Mouse (Mus musculus) megakaryocyte progenitor cell, adult 5-6 weeks (primary cell): Measurements from ENCODE around the gene Inpp4a. TPM values are rescaled to one million over a fixed set of nuclear protein-coding genes. Genes with fewer than 3 reads are reported as not detected.

Experiments used
- ATAC-seq: replicated peaks from 2 replicates; pipeline ENCODE4 v1.8.0; 2016; ENCODE audit warnings: mild to moderate bottlenecking, moderate TSS enrichment, inconsistent platforms; ENCODE audit not compliant: poor library complexity
- total RNA-seq, 2 experiments: library from RNA; stranded (forward) in 1 of 2; stranded (reverse) in 1 of 2; fragments of 157-497, 149-512 nt in 1 of 2; fragments of 200-1000 nt in 1 of 2; gene quantifications; 2 replicates each; pipeline versions ENCODE4 v1.2.3 to v1.2.4; 2015 to 2017

The Inpp4a gene
- total RNA-seq, 2 experiments from 2014 or later, result 8.5 to 10.0 TPM

DNA sequence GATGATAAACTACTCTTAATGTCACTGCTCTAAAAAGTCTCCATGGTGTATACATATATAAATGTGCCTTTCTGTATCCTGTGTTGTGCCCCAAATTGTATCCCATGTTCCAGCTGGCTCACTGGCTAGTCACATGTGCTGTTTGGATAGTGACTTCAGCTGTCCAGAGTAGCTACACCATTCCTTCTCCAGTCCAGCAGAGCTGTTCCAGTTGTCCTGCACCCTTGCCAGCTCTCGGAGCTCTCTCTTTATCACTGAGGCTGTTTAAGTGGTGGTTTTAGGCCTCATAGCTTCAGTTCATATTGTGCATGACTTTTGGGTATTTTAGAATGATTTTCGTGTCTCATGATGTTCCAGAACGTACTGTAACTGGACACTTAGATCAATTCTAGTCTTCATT, 55.8 kb downstream of the Inpp4a start:
- ATAC-seq, result no peak

DNA sequence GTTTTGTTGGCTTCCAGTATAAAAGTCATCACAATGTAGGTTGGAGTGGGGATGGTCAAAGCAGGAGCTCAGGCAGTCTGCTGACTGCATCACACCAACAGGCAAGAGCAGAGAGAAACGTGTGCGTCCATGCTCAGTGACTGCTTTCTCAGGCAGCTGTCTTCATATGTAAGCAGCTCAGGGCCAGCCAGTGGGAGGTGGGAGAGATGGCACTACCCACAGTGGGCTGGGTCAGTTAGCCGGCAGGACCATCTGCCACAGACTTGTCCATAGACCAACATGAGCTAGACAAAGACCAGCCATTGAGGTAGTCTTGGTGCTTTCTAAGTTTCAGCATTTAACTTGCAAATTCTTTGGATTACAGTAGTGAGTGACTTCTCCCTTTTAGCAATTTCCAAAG, 56.6 kb downstream of the Inpp4a start:
- no peak for ATAC-seq

DNA sequence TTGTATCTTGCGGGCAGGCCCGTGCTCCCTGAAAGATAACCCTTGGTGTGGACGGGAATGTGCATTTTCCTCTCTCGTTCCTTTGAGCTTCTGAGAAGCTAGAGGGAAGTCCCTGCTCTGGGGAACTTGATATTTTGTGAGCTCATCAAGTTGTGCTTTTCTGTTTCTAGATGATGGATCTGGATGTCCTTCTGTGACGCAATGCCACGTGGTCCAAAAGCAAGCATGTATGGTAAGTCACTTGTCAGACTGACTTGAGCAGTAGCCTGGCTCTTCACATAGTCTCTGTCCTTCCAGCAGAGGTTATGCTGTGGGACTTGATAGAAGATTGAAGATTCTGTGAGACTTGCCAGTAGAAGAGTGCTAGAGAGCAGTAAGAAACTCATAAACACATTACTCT, 57.5 kb downstream of the Inpp4a start:
- ATAC-seq, result no peak

DNA sequence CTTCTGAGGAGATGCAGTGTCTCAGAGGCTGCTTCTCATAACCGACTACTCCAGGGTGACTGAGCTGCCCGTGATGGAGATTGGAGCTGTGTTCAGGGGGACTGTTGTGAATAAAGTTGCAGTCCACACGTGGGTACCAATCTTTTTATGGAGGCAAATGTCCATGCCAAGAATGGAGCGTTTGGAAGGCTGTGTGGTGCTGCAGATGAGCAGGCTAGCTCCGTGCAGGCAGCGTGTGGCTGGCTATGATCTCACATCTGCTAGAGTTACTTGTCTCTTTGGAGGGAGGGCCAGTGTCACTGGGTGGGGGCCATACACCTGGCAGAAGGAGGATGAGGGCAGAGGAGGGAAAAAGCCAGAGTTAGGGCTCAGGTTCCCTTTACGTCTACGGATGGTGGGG, 59.0 kb downstream of the Inpp4a start:
- ATAC-seq, result no peak

DNA sequence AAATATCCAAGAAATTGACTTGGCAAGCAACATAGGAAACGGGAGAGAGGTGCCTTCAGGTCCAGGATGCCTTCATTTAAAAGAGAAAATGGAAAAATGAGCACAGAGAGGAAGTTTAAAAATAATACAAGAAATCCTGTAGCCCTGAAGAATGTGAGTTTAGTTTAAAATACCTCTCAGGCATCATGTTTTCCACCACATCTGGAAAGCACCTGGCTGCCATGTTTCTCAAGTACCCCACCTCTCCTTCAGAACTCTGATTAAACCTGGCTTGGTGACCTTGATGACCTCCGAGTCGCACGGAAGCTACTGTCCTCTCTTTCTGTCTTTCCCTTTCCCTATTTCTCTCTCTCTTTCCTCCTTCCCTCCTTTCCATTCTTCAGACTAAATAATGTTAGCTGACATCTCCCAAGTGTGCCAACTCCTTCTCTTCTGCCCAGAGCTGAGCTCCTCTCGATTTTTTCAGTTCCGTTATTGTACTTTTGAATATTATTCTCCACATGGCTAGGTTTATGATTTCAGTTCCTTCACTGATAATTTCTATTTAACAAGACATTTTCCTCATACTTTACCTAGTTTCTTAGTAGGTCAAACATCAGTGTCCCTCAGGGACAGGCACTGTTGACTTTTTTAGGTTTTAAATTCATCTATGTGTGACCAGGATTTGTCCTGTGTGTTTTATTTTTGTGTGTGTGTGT, 59.9 kb downstream of the Inpp4a start:
- ATAC-seq, result no peak

DNA sequence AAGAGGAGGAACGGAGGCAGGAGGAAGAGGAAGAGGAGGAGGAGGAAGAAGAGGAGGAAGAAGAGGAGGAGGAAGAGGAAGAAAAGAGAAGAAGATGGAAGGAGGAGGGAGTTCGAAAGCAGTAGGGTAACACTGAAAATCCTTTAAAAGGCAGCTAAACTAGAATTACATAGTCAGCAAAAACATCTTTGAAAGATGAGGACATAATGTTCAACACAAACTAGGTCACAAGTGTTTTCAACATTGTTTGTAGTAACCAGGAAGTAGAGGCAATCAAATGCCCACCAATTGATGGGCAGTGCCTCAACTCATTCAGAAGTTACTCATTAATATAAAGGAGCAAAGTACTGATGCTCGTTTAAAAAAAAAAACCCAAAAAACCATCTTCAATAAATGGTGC, 61.1 kb downstream of the Inpp4a start:
- ATAC-seq, result no peak

DNA sequence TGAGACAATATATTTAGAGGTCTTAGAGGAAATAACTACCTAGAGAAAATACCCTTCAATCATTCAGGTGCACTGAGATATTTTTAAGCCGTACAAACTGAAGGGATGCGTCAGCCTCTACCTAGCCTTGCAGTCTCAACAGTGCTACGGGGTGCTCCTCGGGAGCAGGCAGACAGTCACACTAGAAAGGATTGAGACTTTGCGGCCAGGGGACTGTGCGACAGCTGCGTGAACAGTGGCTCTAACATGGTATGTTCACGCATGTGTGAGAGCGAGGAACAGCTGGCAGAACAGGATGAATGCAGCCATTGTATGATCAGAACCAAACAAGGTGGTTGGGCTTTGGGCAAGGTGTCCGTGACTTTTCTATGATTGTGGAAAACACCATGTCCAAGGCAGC, 63.1 kb downstream of the Inpp4a start:
- ATAC-seq, result no peak

DNA sequence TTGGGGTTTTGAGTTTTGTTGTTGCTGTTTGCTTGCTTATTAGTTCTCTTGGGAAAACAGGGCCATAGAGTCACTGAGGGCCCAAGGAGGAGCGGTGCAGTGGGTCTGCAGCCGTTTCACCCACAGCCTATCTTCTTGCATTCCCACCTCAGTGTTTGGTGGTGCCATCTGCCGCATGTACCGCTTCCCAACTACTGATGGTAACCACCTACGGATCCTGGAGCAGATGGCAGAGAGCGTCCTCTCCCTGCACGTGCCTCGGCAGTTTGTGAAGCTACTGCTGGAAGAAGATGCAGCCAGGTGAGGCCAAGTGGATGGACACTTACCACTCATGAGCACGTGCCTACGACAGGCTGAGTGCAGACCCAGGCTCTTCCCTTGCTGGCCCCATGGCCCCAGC, 68.5 kb downstream of the Inpp4a start:
- ATAC-seq, result no peak

DNA sequence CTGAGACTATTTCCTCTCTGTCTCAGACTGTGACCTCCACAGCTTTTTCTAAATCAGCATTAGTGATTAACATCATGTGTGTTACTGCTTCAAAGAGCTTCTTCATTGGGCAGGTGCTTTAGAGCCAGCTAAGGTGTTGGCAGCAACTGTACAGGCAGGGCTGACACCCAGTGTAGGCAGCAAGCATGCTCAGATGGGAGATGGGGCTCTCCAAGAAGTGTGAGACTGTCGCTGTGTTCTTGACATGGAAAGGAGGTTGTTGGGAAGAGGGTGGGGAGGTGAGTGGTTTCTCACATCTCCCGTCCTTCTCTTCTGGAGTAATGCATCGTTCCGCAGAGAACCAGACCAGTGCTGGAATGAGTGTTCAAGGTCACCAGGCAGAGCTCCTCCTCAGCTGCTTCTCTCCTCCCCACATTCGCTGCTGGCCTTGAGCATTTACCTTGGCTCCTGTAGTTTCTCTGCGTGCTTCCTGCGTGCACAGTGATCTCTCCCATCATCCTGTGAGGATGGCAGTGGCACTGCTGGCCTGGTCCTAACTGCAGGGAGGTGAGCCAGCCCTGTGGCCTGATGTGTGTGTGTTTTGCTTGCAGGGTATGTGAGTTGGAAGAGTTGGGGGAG, 69.2 kb downstream of the Inpp4a start:
- no peak for ATAC-seq

DNA sequence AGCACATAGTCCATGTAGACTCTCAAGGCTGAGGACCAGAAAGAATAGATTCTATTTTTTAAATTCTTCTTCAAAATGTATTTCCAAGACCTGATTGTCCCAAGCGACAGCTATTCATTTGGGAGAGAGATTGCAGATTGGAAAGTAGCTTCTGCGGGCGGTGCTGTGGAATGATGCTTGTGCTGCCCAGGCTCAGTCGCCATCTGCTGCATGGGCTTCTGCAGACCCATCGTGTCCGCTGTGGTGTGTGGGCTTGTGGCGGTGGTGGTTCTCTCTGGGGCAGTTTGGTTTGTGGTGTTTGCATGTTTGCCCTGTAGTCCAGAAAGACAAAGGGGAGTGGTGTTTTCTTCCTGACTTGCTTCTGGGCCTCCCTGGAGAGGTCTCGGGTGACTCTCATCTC, 76.5 kb downstream of the Inpp4a start:
- ATAC-seq, result no peak

DNA sequence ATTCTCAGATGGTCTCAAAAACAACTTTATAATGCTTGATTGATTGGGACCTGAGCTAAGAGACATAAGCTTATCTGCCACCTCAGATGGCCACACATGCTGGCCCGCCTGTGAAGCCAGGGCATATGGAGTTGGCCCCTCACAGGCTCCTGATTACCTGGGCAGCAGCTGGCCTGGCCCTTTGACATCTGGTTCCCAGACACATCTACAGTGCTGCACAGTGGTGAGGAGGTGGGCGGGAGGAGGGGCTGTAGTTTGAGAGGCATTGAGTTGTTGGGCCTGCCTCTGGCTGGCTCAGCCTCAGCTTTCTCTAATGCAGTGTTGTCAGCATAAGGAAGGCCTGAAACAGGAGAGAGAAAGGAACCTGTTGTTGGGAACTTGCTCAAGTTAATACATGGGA, 77.1 kb downstream of the Inpp4a start:
- no peak for ATAC-seq

DNA sequence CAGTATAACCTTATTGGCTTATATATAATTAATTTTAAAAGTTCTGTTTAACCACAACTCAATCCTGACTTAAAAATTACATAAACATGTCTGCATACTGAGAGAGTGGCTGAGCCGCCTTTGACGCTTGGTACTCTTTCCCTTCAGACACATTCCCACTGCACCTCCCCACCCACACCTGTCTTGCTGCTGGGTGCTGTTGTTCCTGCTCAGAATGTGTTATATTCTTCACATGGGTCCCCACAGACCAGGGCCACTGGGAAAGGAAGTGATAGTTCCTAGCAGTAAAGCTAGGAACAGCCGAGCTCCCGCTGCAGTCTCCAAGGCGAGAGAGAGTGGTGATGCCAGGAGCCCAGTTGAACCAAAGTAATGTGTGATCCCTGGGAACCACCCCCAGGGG, 78.4 kb downstream of the Inpp4a start:
- ATAC-seq, result no peak

DNA sequence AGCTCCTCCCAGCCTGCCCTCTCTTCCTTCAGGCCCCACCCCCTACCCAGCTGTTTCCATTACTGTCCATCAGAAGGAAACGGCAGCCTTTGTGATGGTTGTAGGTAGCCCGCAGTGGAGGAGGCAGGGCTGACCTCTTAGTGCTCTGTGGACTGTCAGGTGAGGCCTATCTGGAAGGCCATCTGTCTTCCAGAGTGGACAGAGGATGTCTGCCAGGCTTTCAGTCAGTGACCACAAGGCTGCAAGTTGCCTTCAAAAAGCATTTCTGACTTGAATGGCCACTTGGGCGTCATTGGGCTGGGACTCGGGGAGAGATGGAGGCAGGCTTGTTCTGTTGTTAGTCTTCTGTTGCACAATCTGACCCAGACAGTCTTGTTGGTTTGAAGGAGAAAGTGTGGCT, 79.9 kb downstream of the Inpp4a start:
- no peak for ATAC-seq

DNA sequence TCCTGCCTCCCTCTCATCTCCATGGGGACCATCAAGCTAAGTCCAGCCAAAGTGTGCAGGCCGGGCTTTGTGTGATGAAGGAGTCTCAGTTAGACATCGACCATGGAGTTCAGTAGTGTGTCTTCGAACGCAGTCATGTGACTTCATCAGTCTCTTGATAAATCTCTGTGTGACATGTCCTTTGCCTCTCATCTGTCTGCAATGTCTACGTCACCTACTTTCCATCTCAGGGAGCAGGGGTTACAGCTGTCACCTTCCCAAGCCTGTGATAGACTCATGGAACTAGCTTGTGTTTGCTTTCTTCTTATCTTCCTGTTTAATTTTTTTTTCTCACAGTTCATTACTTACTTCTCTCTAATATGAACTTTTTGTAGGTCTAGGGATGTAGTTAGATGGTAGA, 81.2 kb downstream of the Inpp4a start:
- no peak for ATAC-seq

DNA sequence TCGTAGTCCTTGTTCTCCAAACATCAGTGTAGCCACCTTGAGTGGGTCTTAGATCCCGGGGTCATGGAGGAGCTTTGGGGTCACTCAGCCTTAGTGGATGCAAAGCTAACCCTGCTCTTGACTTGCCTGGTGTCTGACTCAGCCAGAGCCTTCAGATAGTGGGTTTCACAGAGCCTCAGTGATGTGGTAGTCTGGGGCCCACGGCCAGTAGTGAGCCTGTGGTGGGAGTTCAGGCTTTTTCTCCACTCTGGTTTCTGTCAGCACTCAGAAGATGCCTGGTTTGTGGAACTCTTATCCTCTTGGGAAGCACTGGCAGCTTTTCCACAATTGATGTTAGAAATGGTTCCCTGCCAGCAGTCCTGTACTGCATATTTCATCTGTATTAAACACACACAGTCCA, 84.6 kb downstream of the Inpp4a start:
- no peak for ATAC-seq

DNA sequence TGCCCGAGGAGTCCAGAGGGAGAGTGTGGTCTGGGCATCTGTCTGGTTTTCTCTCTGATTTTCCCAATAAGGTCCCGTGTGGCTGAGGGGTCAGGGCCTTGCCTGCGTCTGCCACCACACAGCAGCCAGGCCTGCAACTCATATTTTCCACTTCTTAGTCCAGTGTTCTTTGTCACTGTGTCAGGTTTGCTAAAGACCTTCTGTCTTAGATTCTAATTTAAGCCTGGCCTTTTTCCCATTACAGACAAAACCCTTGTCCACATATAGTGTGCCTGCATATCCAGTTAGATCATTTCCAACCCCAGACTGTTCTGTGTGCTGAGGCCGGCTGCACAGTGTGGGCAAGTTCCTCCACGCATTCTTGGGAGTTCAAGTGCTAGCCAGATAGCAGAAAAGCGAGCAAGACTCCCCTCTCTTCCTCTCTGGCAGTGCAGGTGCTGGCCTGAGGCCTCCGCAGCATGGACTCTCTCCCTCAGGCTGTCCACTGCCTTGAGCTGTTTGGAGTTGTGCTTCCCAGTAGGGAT, 86.8 kb downstream of the Inpp4a start:
- no peak for ATAC-seq

DNA sequence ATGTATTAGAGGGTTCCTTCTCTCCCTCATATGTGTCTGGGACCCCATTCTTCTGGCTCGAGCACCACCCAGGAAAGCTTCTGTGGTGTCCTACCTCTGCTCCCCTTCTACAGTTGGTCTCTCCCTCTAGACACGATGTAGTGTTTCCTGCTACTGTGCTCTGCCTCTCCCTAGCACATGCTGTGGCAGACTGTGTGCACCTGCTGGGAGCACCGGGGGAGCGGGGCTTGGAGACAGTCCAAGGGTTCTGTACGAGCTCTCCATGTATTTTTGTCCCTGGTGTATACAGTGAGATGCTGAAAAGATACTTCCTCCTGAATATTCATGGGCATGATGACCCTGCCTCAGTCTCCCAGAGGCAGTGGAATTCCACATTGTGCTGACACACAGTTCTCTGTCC, 93.5 kb downstream of the Inpp4a start:
- no peak for ATAC-seq

DNA sequence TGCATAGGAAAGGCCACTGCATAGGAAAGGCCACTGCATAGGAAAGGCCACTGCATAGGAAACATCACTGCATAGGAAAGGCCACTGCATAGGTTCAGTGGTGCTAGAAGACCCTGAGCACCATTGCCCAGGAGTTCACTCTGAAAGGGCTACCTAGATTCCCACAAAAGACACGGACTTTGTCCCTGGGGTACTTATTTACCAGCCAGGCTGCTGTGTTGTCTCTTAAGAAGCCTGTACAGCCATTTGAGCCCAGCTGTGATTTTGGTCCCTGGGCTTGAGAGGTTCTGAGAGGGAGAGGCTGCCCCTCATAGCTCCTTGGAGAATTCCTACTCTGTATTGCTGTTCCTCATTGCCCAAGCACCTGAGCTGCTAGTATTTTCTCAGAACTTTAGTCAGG, 96.8 kb downstream of the Inpp4a start:
- no peak for ATAC-seq

DNA sequence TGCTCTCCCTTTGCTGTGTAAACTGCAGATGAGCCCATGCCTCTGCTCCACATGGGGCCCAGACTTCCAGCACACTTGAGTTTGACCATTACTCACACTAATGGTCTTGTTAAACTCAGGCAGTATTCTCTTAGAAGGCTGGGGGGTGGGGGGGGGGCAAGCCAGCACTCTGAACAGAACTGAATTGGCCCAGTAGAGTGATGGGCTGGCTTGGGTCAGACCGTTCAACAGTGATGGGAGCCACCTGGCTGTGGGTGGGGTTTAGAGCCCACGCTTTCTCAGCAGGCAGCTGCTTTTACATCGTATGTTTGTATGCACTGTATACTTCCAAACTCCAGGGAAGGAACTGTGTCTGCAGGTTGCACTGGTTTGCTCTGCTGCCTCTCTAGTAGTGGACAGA, 99.3 kb downstream of the Inpp4a start:
- ATAC-seq, result no peak

DNA sequence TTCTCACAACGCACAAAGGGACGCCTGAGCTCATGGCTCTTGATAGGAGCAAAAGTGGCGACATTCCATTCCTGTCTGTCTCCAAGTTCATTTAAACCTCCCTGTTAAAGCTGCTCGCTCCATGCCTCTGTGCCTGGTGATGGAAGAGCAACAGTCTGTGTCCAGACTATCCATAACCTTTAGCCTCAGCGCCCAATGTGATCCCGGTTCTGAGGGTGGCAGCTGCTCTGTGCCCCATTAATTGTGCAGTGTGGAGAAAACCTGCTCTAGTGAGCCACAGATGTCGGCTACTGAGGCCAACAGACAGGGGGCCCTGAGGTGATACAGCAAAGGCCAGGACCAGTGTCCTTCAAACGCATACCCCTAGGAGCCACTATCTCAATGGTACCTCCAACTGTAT, 100.1 kb downstream of the Inpp4a start:
- no peak for ATAC-seq

DNA sequence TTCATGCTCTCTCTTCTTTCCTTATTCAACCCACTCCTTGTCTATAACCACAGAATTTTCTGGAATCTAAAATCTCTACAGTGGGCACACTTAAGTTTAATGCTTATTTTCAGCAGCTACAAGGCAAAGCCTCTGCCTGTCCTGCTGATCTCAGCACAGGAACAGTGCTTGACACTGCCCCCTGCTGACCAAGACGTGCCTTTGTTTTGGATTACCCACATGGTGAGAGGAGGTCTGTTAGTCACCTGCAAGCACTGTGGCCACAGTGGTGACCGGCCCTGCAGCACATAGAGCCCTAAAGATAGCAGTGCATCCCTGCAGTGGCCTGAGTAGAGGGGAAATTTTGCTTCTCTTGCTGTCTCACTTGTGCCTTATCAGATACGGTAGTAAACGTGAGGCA, 102.0 kb downstream of the Inpp4a start:
- ATAC-seq, result peak; percentile 94

DNA sequence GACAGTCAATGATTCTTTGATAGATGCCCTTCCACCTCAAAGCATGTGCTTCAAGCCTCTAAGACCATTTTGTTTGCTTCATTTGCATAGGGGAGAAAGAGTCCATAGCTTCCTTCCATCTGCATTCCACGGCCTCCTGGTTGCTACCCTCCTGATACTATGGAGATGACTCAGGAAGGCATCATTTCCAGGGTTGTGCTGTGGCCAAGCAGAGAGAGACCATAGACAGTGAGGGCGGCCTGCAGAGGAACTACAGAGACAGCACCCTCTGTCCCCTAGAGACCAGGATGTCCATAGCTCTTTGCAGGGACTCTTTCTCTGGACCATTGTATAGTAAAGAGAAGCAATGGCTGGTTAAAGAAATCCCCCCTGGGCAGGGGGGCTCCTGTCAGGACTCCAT, 105.5 kb downstream of the Inpp4a start:
- no peak for ATAC-seq

DNA sequence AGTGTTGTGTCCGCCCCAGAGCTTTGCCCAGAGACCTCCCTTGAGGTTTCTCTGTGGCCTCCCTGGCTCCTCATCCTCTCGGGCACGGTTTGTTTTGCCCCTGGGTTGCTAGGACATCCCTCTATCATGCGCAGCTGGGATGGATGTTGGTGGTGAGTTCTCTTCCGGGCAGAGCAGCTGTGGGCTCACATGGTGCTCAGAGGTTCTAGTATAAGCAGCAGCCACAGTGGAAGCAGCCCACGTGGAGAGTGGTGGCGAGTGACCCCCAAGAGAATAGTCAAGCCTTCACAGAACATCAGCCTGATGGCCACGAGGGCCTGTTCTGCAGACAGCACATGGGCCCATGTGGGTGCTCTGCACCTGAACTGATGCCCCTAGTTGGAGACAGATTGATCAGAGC, 107.6 kb downstream of the Inpp4a start:
- ATAC-seq, result no peak
